Mouse (Mus musculus): ENCODE measurements around the gene Neurl2. TPM values are rescaled to one million over a fixed set of nuclear protein-coding genes. Genes with fewer than 3 reads are reported as not detected.
A peak's percentile ranks its signal among the peaks of the same experiment; 100 is the strongest.
"Not testable (repeated sequence)": the region's sequence is repeated elsewhere in the genome, so short reads cannot be mapped to it uniquely, and the experiment has no call there.

The Neurl2 gene
- total RNA-seq, 1 experiment from 2014 or later, result 2.4 TPM

GRCm38 (mm10) chr2:164815821-164816220, 17.4 kb downstream of the Neurl2 start:
- no peak for DNase-seq

DNA sequence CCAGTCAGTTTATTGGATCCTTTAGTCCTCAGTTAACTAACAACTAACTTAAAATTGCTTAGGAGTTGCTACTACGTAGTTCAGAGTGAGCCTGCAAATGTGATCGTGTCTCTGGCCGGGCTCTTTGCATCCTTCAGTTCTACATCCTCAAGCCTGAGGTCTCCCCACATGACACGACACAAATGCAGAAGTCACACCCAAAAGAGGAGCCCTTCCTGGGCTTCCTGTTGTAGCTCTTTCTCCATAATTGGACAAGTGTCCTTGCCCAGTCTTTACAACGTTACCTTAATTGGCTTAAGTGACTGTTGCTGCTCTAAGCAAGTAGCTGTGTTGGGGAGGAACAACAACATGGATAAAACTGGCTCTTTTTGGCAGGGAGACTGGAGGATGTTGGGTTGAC, 17.9 kb downstream of the Neurl2 start:
- no peak for DNase-seq

- no peak for DNase-seq
These were observed 19.7 kb downstream of the Neurl2 start for GRCm38 (mm10) chr2:164813557-164813956.

- no peak for DNase-seq
These were observed 26.6 kb downstream of the Neurl2 start for GRCm38 (mm10) chr2:164806614-164807013.

- DNase-seq, result no peak
These were observed 27.9 kb downstream of the Neurl2 start for GRCm38 (mm10) chr2:164805332-164805718.

GRCm38 (mm10) chr2:164804533-164805331, 28.5 kb downstream of the Neurl2 start, which contains the start of the genes Acot8 and Zswim3:
TSS of gene Acot8 (minus strand) at chr2:164804882.
TSS of gene Zswim3 (plus strand) at chr2:164805098.
- DNase-seq, result peak; percentile 98

DNA sequence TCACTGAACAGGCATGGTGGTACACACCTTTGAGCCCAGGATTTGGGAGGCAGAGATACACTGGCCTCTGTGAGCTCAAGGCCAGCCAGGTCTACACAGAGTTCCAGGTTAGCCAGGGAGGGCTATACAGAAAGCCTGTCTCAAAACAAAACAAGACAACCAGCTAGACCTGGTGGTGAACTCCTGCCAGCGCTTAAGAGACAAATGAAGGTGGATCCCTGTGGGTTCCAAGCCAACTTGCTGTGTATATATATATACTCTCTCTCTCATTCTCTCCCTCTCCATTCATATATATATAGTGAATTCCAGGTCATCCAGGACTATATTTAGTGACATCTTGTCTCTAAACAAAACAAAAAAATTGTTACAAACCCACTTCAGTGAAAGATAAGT, 29.3 kb downstream of the Neurl2 start:
- DNase-seq, result no peak

GRCm38 (mm10) chr2:164803201-164803920, 29.9 kb downstream of the Neurl2 start:
- no peak for DNase-seq

DNA sequence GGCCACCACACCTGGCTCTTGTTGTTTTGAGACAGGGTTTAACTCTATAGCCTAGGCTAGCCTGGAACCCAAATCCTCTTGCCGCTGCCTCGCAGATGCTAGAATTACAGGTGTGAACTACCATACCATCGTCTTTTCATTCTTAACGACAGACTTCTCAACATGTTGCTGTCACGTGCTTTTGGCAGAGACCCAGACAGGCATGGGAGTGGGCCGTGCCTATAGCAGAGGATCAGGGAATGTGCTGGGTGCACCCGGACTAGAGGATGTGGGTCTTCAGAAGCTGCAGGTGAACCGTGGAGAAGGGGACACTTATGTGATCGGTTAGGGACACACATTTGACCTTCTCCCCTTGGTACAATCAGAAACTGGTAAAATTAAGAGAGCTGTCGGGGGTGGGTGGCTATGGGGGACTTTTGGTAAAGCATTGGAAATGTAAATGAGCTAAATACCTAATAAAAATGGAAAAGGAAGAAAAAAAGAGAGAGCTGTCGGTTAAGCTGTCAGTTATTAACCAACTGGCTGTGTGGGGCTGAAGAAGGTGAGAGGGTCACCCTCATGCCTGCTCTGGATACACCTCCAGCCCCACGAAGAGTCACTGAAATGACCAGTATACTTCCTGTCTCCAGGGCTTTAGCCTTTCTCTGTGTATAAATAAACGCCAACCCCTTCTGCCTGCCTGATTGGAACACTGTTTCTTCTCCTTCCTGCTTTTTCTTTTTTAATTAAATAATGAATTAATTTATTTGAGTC, 32.8 kb downstream of the Neurl2 start:
- no peak for DNase-seq

DNA sequence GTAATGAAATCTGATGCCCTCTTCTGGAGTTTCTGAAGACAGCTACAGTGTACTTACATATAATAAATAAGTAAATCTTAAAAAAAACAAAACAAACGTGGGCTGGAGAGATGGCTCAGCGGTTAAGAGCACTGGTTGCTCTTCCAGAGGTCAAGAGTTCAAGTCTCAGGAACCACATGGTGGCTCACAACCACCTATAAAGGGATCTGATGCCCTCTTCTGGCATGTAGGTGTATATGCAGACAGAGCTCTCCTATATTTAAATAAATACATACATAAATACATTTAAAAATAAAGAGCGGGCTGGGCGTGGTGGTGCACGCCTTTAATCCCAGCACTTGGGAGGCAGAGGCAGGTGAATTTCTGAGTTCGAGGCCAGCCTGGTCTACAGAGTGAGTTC, 34.7 kb downstream of the Neurl2 start:
- DNase-seq, result not testable (repeated sequence)

DNA sequence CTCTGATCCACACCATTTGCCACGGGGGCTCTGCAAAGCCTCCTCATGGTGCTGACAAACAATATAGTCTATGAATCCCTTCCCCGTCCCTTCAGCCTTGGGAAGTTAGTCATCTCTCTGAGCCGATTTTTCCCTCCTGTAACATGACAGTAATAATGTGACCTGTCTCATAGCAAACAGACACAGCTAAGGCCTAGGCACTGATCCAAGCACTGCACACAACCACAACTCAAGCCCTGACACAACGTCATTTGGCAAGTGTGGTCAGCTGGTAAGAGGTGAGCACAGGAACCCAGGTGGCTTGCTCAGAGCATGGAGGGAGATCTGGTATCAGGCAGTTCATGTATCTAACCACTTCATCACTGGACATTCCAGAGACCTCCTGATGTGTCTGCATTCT, 37.4 kb downstream of the Neurl2 start:
- DNase-seq, result peak; percentile 47

- peak; percentile 96 for DNase-seq
These were observed 39.0 kb downstream of the Neurl2 start for GRCm38 (mm10) chr2:164794293-164794692.

GRCm38 (mm10) chr2:164793772-164794171, 39.5 kb downstream of the Neurl2 start:
- no peak for DNase-seq

GRCm38 (mm10) chr2:164793236-164793635, 40.0 kb downstream of the Neurl2 start:
- DNase-seq, result peak; percentile 83

DNA sequence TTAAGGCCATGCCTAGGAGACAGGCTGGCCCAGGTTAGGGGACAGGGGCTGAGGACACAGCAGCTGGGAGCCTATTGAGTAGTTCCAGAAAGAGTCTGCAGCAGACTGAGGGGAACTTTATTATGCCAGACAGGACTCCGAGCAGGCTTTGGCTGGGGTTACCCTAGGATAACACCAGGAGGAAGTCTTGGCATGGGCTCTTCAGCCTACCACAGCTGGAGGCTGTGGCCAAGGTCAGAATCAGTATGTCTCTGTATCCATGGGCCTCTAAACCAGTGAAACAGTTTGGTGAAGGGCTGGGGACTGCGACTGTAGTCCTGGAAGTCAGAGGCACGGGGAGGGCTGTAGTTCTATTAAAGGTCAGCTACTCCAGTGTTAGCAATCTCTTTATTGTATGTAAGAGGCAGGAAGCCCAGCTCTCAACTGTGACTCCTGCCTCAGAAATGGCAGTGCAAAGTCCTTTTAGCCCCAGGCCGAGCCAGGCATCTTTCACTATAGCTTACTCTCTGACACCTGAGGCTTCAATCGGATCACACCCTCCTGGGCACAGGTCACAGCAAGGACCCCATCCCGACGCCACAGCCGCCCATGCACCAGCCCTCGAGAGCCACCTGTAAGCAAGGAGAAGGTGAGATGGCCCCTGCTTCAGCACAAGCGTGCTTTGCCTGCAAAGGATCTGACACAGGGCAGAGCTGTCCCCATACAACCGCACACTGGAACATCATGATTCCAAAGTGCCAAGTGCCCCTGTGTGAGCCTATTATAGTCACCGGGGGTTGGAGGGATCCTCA, 40.7 kb downstream of the Neurl2 start:
- DNase-seq, result peak; percentile 66

DNA sequence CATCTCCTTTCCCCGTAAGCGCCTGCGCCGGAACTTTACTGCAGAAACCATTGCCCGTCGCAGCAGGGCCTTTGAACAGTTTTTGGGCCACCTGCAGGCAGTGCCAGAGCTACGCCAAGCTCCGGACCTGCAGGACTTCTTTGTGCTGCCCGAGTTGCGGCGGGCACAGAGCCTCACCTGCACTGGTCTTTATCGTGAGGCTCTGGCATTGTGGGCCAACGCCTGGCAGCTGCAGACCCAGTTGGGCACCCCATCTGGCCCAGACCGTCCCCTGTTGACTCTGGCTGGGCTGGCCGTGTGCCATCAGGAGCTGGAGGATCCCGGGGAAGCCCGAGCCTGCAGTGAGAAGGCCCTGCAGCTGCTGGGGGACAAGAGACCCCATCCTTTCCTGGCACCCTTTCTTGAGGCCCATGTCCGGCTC, 41.4 kb downstream of the Neurl2 start:
- no peak for DNase-seq

DNA sequence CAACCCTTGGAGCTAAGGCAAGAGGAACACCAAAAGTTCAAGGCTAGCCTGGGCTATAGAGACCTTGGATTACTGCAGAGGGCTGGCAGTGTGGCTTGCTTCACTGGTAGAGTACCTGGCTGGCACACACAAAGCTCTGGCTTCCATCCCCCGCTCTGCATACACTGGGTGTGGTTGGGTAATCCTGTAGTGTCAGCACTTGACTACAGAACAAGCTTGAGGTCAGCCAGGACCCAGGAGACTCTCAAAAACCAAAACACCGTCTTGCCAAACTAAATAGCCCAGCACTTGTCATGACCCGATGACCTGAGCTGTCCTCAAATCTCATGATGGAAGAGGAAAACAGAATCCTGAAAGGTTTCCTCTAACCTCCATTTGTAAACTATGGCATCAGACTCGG, 42.8 kb downstream of the Neurl2 start:
- peak; percentile 73 for DNase-seq

DNA sequence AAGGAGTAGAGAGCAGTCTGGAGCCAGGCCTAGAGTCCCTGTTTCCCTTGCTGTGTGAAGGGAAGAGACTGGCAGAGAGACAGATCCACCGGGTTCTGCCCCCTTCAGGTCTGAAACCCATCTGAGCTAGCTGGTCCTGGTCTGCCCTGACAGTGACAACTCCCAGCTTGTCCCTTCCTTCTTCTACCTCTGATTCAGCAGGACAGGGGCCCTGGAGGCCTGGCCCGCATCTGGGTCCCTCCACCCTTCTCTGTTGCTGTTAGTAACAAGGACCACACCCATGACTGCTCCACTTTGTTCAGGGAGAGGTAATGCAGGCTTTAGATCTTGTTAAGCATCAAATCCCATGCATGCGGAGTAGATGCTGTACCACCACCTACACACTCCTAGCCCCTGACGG, 44.8 kb downstream of the Neurl2 start:
- no peak for DNase-seq

DNA sequence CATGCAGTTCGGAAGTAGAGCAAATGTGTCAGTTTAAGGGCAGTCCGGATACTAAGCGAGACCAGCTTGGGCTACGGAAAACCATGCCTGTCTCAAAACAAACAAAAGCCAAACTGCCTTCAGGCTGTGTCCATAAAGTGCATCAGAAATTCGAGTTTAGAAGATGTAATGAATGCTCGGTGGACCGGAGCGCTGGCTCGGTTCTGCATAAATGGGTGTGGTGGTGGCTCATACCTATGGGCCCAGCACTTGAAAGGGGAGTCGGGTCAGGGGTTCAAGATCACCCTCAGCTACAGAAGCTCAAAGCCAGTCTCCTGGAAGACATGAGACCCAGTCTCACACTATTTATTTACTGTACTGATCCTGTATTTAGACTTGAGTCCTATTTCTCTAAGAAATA, 45.5 kb downstream of the Neurl2 start:
- DNase-seq, result no peak

GRCm38 (mm10) chr2:164787032-164787431, 46.2 kb downstream of the Neurl2 start:
- no peak for DNase-seq

- no peak for DNase-seq
These were observed 46.8 kb downstream of the Neurl2 start for GRCm38 (mm10) chr2:164786388-164786885.

Data from adrenal gland, postnatal 14 days (tissue).